Comparison of ENCODE assay signal across 9 mouse cellular contexts in the genomic region with DNA sequence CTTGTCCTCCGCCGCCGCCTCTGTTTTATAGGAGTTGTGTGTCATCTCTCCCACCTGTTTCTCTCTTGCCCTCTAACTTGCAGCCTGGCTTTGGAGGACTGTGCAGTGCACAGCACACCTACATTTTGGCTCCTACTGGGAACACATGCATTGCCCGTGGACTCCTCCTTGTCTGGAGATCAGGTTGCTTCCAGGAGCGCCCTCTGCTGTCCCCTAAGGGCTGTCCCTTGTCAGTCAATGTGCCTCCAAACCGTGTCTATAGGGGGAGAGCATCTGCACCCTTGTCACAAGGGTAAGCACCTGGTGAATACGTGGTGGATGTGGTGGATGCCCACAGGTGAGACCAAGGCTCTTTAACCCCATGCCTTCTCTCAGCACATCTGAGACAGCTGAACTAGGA. TPM values are rescaled to one million over a fixed set of nuclear protein-coding genes. Genes with fewer than 3 reads are reported as not detected.
DNase-seq lines count a peak whose midpoint lies in the region; ATAC-seq and TF ChIP-seq lines count a peak whose summit lies in the region.
"Had no signal": no experiment of that assay in that cellular context is flagged by ENCODE, and none has a peak within 500 bp of the region (broad histone marks: within the 10 kb centered on the region; RNA-seq: fewer than 3 reads in every experiment).

No protein-coding gene starts in this region.

- H3K4me2 ChIP-seq in hindbrain, embryonic 11.5 days (replicated peaks; ENCODE audit: low read depth, low read length), result no peak overlapping the region
- no peak overlapping the region for H3K4me2 ChIP-seq in hindbrain, embryonic 14.5 days (replicated peaks)
- no peak overlapping the region for H3K4me2 ChIP-seq in stomach, postnatal 0 days (replicated peaks; ENCODE audit: low read depth)
- H3K4me2 ChIP-seq: midbrain, embryonic 12.5 days had no signal

- H3K9ac ChIP-seq in hindbrain, embryonic 11.5 days (ENCODE audit: low read depth, low read length), result no peak overlapping the region
- H3K9ac ChIP-seq in hindbrain, embryonic 14.5 days, result no peak overlapping the region
- no peak overlapping the region for H3K9ac ChIP-seq in stomach, postnatal 0 days (ENCODE audit: low read length)
- H3K9ac ChIP-seq: midbrain, embryonic 12.5 days had no signal

- H3K9me3 ChIP-seq in hindbrain, embryonic 11.5 days (ENCODE audit: control insufficient read depth, low read length), result no peaks in the 10 kb centered on the region
- H3K9me3 ChIP-seq in hindbrain, embryonic 14.5 days (ENCODE audit: control insufficient read depth, low read length), result no peaks in the 10 kb centered on the region
- no peaks in the 10 kb centered on the region for H3K9me3 ChIP-seq in stomach, postnatal 0 days (ENCODE audit: control insufficient read depth, low read length)
- H3K9me3 ChIP-seq: midbrain, embryonic 12.5 days had no signal

- WGBS in hindbrain, embryonic 11.5 days, result 27% methylated on average over 7 of the region's 7 CpGs
- WGBS in hindbrain, embryonic 14.5 days, result 24% methylated on average over 7 of the region's 7 CpGs
- 20% methylated on average over 7 of the region's 7 CpGs for WGBS in stomach, postnatal 0 days

- no peak for ATAC-seq in hindbrain, embryonic 11.5 days (ENCODE audit: low FRiP score)
- no peak for ATAC-seq in hindbrain, embryonic 14.5 days (ENCODE audit: low FRiP score)
- ATAC-seq in common myeloid progenitor, adult 5-6 weeks (replicated peaks; ENCODE audit: low read depth, poor library complexity, severe bottlenecking), result peak; percentile 83
- ATAC-seq in stomach, postnatal 0 days (ENCODE audit: low FRiP score, low TSS enrichment), result peak; percentile 54; the same call in 1 of the 2 replicates

- TF ChIP-seq EP300 in stomach, postnatal 0 days (optimal IDR thresholded peaks at IDR 0.05), result no peak

- peak; percentile 61 for DNase-seq in hindbrain, embryonic 11.5 days (ENCODE audit: low spot score)
- DNase-seq in hindbrain, embryonic 14.5 days (ENCODE audit: low spot score), result no peak
- DNase-seq in ZHBTc4 (ENCODE audit: low read depth, low spot score), result peak; percentile 85
- peak; percentile 74 to 77 for DNase-seq in lung, adult 18-20 months
- DNase-seq in stomach, postnatal 0 days (ENCODE audit: low spot score), result peak; percentile 71
- DNase-seq in urinary bladder, adult 18-20 months (ENCODE audit: low spot score in 2 of 2), result no peak

- H3K79me2 ChIP-seq in C2C12 (ENCODE audit: control insufficient read depth, insufficient read depth), result no peaks in the 10 kb centered on the region

- H3K27ac ChIP-seq in hindbrain, embryonic 11.5 days (ENCODE audit: low read depth, low read length), result no peak overlapping the region
- no peak overlapping the region for H3K27ac ChIP-seq in hindbrain, embryonic 14.5 days
- H3K27ac ChIP-seq in stomach, postnatal 0 days (replicated peaks), result no peak overlapping the region
- H3K27ac ChIP-seq: midbrain, embryonic 12.5 days had no signal

- TF ChIP-seq CTCF in C2C12 (IDR thresholded peaks at IDR 0.05; ENCODE audit: control insufficient read depth, insufficient read depth, insufficient read length), result peak; percentile 50
- TF ChIP-seq CTCF in stomach, postnatal 0 days (IDR thresholded peaks at IDR 0.05; ENCODE audit: low read depth), result peak; percentile 83

- H3K4me1 ChIP-seq in hindbrain, embryonic 11.5 days (replicated peaks; ENCODE audit: control insufficient read depth, insufficient read depth, low read length), result peaks cover 7% of the 10 kb centered on the region
- peaks cover 5% of the 10 kb centered on the region; the same call in 1 of the 2 replicates for H3K4me1 ChIP-seq in hindbrain, embryonic 14.5 days (replicated peaks; ENCODE audit: control insufficient read depth, insufficient read depth, low read length)
- peaks cover 2% of the 10 kb centered on the region; the same call in 1 of the 2 replicates for H3K4me1 ChIP-seq in stomach, postnatal 0 days (replicated peaks; ENCODE audit: control insufficient read depth, insufficient read depth)

- no peaks in the 10 kb centered on the region for H3K79me3 ChIP-seq in C2C12 (ENCODE audit: low read depth)

- H3K27me3 ChIP-seq in hindbrain, embryonic 11.5 days (ENCODE audit: control insufficient read depth, insufficient read depth, low read length), result peaks cover 44% of the 10 kb centered on the region
- H3K27me3 ChIP-seq in hindbrain, embryonic 14.5 days (ENCODE audit: control insufficient read depth, insufficient read depth, low read length), result peaks cover 83% of the 10 kb centered on the region
- peaks cover 51% of the 10 kb centered on the region for H3K27me3 ChIP-seq in C2C12 (ENCODE audit: control insufficient read depth, insufficient read depth, insufficient read length)
- peaks cover 23% of the 10 kb centered on the region for H3K27me3 ChIP-seq in stomach, postnatal 0 days (ENCODE audit: control insufficient read depth, insufficient read depth, low read length)

- no peak overlapping the region for H3K4me3 ChIP-seq in hindbrain, embryonic 11.5 days (ENCODE audit: low read depth, low read length)
- H3K4me3 ChIP-seq in hindbrain, embryonic 14.5 days (replicated peaks; ENCODE audit: low read length), result no peak overlapping the region
- no peak overlapping the region for H3K4me3 ChIP-seq in C2C12 (ENCODE audit: insufficient read depth, poor library complexity, severe bottlenecking)
- no peak overlapping the region for H3K4me3 ChIP-seq in stomach, postnatal 0 days (ENCODE audit: low read depth, low read length)
- H3K4me3 ChIP-seq: midbrain, embryonic 12.5 days had no signal

- no peaks in the 10 kb centered on the region for H3K36me3 ChIP-seq in hindbrain, embryonic 11.5 days (ENCODE audit: control insufficient read depth, insufficient read depth, low read length)
- H3K36me3 ChIP-seq in hindbrain, embryonic 14.5 days (replicated peaks; ENCODE audit: control insufficient read depth, insufficient read depth), result no peaks in the 10 kb centered on the region
- H3K36me3 ChIP-seq in C2C12 (ENCODE audit: control insufficient read depth, insufficient read depth), result no peaks in the 10 kb centered on the region
- no peaks in the 10 kb centered on the region for H3K36me3 ChIP-seq in stomach, postnatal 0 days (ENCODE audit: control insufficient read depth, insufficient read depth, low read length)
- H3K36me3 ChIP-seq: midbrain, embryonic 12.5 days had no signal

- no peak overlapping the region for H3ac ChIP-seq in C2C12 (ENCODE audit: control insufficient read depth, insufficient read length, low read depth)

TF ChIP-seq in C2C12, 6 proteins besides CTCF, POLR2A, EP300 and RAD21:
- TF ChIP-seq MYOG (IDR thresholded peaks at IDR 0.05; ENCODE audit: control insufficient read depth, extremely low read depth, insufficient read length) (no peak), MYOD1 (IDR thresholded peaks at IDR 0.05; ENCODE audit: control insufficient read depth, insufficient read length, low read depth) (peak; percentile 22)
TF ChIP-seq in C2C12: peak in this region for 1.

RNA-seq across cellular contexts. Expression of a gene that starts 3.1 kb away (rescaled TPM):
- polyA plus RNA-seq in hindbrain, embryonic 11.5 days (2014; fragmentation: Nextera tagmentation; extraction: Ambion mirVana), result 3.9 and 4.0 TPM in 2 replicates
- polyA plus RNA-seq in hindbrain, embryonic 14.5 days (2014; fragmentation: Nextera tagmentation; extraction: Ambion mirVana), result 0.40 and 0.43 TPM in 2 replicates
- polyA plus RNA-seq in C2C12 (2012; fragmentation: generic; extraction: Trizol), result not detected
- total RNA-seq in common myeloid progenitor, adult 5-6 weeks (2017), result not detected in 2 replicates
- polyA plus RNA-seq in stomach, postnatal 0 days (2015; fragmentation: Nextera tagmentation; extraction: Ambion mirVana), result 2.0 and 2.5 TPM in 2 replicates

RNA-seq across cellular contexts. Expression of a gene that starts 13.1 kb away (rescaled TPM):
- polyA plus RNA-seq in hindbrain, embryonic 11.5 days (2014; fragmentation: Nextera tagmentation; extraction: Ambion mirVana), result 2.7 and 3.8 TPM in 2 replicates
- polyA plus RNA-seq in hindbrain, embryonic 14.5 days (2014; fragmentation: Nextera tagmentation; extraction: Ambion mirVana), result 2.1 TPM in 2 replicates
- 1.8 TPM for polyA plus RNA-seq in C2C12 (2012; fragmentation: generic; extraction: Trizol)
- total RNA-seq in common myeloid progenitor, adult 5-6 weeks (2017), result not detected in 2 replicates
- polyA plus RNA-seq in stomach, postnatal 0 days (2015; fragmentation: Nextera tagmentation; extraction: Ambion mirVana), result 2.3 and 2.8 TPM in 2 replicates

Comparison
In these comparisons a context has a peak if more than half of its experiments do, and no peak if none do; other contexts are left out.
1. DNase-seq: peak in hindbrain, embryonic 11.5 days (single experiment), ZHBTc4 (single experiment), lung, adult 18-20 months (2 of 2) and stomach, postnatal 0 days (single experiment); none in hindbrain, embryonic 14.5 days (single experiment) and urinary bladder, adult 18-20 months (0 of 2).
2. ATAC-seq: peak in common myeloid progenitor, adult 5-6 weeks (single experiment) and stomach, postnatal 0 days (single experiment); none in hindbrain, embryonic 11.5 days (single experiment) and hindbrain, embryonic 14.5 days (single experiment).